Mouse (Mus musculus) c-Kit-negative CD71-positive TER-119-positive erythroid progenitor cells, embryonic 14.5 days (primary cell): ENCODE results near the gene Cdkn2b.

Experiments used
- DNase-seq: peaks from one replicate; pipeline ENCODE4 v3.0.0-alpha.2; 2013; ENCODE audit warnings: low read depth, low spot score

The Cdkn2b gene

GRCm38 (mm10) chr4:89293516-89293915, 17.3 kb downstream of the Cdkn2b start:
- DNase-seq, result no peak

- DNase-seq, result no peak
Measured at GRCm38 (mm10) chr4:89289028-89289427, 21.8 kb downstream of the Cdkn2b start.

GRCm38 (mm10) chr4:89286566-89286965, 24.3 kb downstream of the Cdkn2b start:
- no peak for DNase-seq

- DNase-seq, result no peak
Measured at GRCm38 (mm10) chr4:89285688-89286087, 25.2 kb downstream of the Cdkn2b start.

- DNase-seq, result no peak
Measured at GRCm38 (mm10) chr4:89282661-89283060, 28.2 kb downstream of the Cdkn2b start.

- no peak for DNase-seq
Measured at GRCm38 (mm10) chr4:89282036-89282566, 28.7 kb downstream of the Cdkn2b start.

GRCm38 (mm10) chr4:89281236-89281635, 29.6 kb downstream of the Cdkn2b start:
- DNase-seq, result no peak

- no peak for DNase-seq
Measured at GRCm38 (mm10) chr4:89279641-89280040, 31.2 kb downstream of the Cdkn2b start.

GRCm38 (mm10) chr4:89277381-89277940, 33.4 kb downstream of the Cdkn2b start:
- DNase-seq, result no peak

- no peak for DNase-seq
Measured at GRCm38 (mm10) chr4:89276669-89277219, 34.1 kb downstream of the Cdkn2b start.

GRCm38 (mm10) chr4:89275811-89276584, 34.8 kb downstream of the Cdkn2b start:
- DNase-seq, result no peak

GRCm38 (mm10) chr4:89274829-89275548, 35.9 kb downstream of the Cdkn2b start:
- DNase-seq, result no peak

GRCm38 (mm10) chr4:89274006-89274405, 36.8 kb downstream of the Cdkn2b start:
- DNase-seq, result no peak

GRCm38 (mm10) chr4:89273585-89273984, 37.3 kb downstream of the Cdkn2b start:
- DNase-seq, result no peak

- no peak for DNase-seq
Measured at GRCm38 (mm10) chr4:89272961-89273540, 37.8 kb downstream of the Cdkn2b start.

- DNase-seq, result no peak
Measured at GRCm38 (mm10) chr4:89272101-89272718, 38.6 kb downstream of the Cdkn2b start.

- no peak for DNase-seq
Measured at GRCm38 (mm10) chr4:89257768-89258167, 53.1 kb downstream of the Cdkn2b start.
